Mouse (Mus musculus): ENCODE measurements around the gene Spata48. TPM values are rescaled to one million over a fixed set of nuclear protein-coding genes. Genes with fewer than 3 reads are reported as not detected.

The Spata48 gene
- total and polyA plus RNA-seq, 2 experiments from 2014 or later: 2.5 TPM; not detected in 1

- Histone ChIP-seq H3K9me3 (replicated peaks; ENCODE audit: control insufficient read depth, low read length) (no peaks in the 10 kb centered on the region), H3K36me3 (replicated peaks; ENCODE audit: control insufficient read depth, insufficient read depth, low read length) (no peaks in the 10 kb centered on the region), H3K4me3 (ENCODE audit: low read depth, low read length) (no peak overlapping the region), H3K4me1 (ENCODE audit: control insufficient read depth, insufficient read depth) (no peaks in the 10 kb centered on the region), H3K27ac (ENCODE audit: low read depth) (no peak overlapping the region), H3K9ac (replicated peaks; ENCODE audit: low read depth, low read length) (no peak overlapping the region), H3K4me2 (ENCODE audit: low read depth, low read length) (peak overlapping the region; percentile 4; the same call in 1 of the 2 replicates), H3K27me3 (ENCODE audit: control insufficient read depth, insufficient read depth, low read length) (no peaks in the 10 kb centered on the region)
- 28% methylated on average over 11 of the region's 11 CpGs for WGBS
- peak; percentile 73 for TF ChIP-seq CTCF (IDR thresholded peaks at IDR 0.05; ENCODE audit: low read depth)
- no peak for TF ChIP-seq EP300 (IDR thresholded peaks at IDR 0.05; ENCODE audit: low read depth)
- peak; percentile 35 for DNase-seq (ENCODE audit: low spot score)
- ATAC-seq (ENCODE audit: insufficient read depth, low read depth): no peak
Measured at GRCm38 (mm10) chr11:11557173-11557967, 95.5 kb downstream of the Spata48 start.

- no peak for ATAC-seq (ENCODE audit: insufficient read depth, low read depth)
- DNase-seq (ENCODE audit: low spot score): no peak
- 59% methylated on average over 3 of the region's 3 CpGs for WGBS
- Histone ChIP-seq H3K27me3 (ENCODE audit: control insufficient read depth, insufficient read depth, low read length) (no peaks in the 10 kb centered on the region), H3K4me3 (ENCODE audit: low read depth, low read length) (no peak overlapping the region), H3K27ac (ENCODE audit: low read depth) (no peak overlapping the region), H3K9me3 (replicated peaks; ENCODE audit: control insufficient read depth, low read length) (no peaks in the 10 kb centered on the region), H3K4me2 (ENCODE audit: low read depth, low read length) (no peak overlapping the region), H3K36me3 (replicated peaks; ENCODE audit: control insufficient read depth, insufficient read depth, low read length) (no peaks in the 10 kb centered on the region), H3K9ac (replicated peaks; ENCODE audit: low read depth, low read length) (no peak overlapping the region), H3K4me1 (ENCODE audit: control insufficient read depth, insufficient read depth) (no peaks in the 10 kb centered on the region)
- no peak for TF ChIP-seq CTCF (IDR thresholded peaks at IDR 0.05; ENCODE audit: low read depth)
- no peak for TF ChIP-seq EP300 (IDR thresholded peaks at IDR 0.05; ENCODE audit: low read depth)
Measured at GRCm38 (mm10) chr11:11558662-11559061, 96.8 kb downstream of the Spata48 start.

- no peaks in the 10 kb centered on the region for H3K27me3 ChIP-seq (ENCODE audit: control insufficient read depth, insufficient read depth, low read length)
- WGBS: 77% methylated on average over 7 of the region's 7 CpGs
- no peak for TF ChIP-seq CTCF (IDR thresholded peaks at IDR 0.05; ENCODE audit: low read depth)
- TF ChIP-seq EP300 (IDR thresholded peaks at IDR 0.05; ENCODE audit: low read depth): no peak
- DNase-seq (ENCODE audit: low spot score): no peak
- H3K4me2 ChIP-seq (ENCODE audit: low read depth, low read length): no peak overlapping the region
- H3K27ac ChIP-seq (ENCODE audit: low read depth): no peak overlapping the region
- no peaks in the 10 kb centered on the region for H3K36me3 ChIP-seq (replicated peaks; ENCODE audit: control insufficient read depth, insufficient read depth, low read length)
- H3K4me3 ChIP-seq (ENCODE audit: low read depth, low read length): no peak overlapping the region
- H3K9ac ChIP-seq (replicated peaks; ENCODE audit: low read depth, low read length): no peak overlapping the region
- no peaks in the 10 kb centered on the region for H3K9me3 ChIP-seq (replicated peaks; ENCODE audit: control insufficient read depth, low read length)
- H3K4me1 ChIP-seq (ENCODE audit: control insufficient read depth, insufficient read depth): no peaks in the 10 kb centered on the region
- no peak for ATAC-seq (ENCODE audit: insufficient read depth, low read depth)
Measured at GRCm38 (mm10) chr11:11559099-11559686, 97.3 kb downstream of the Spata48 start.

GRCm38 (mm10) chr11:11561118-11561517, 99.2 kb downstream of the Spata48 start:
- WGBS: 80% methylated on average over 6 of the region's 6 CpGs
- no peaks in the 10 kb centered on the region for H3K27me3 ChIP-seq (ENCODE audit: control insufficient read depth, insufficient read depth, low read length)
- no peak for ATAC-seq (ENCODE audit: insufficient read depth, low read depth)

GRCm38 (mm10) chr11:11564266-11565044, 102.6 kb downstream of the Spata48 start:
- DNase-seq (ENCODE audit: low spot score) (no peak), ATAC-seq (ENCODE audit: insufficient read depth, low read depth) (no peak)
- peak overlapping the region; percentile 65; the same call in 1 of the 2 replicates for H3K27ac ChIP-seq (ENCODE audit: low read depth)
- no peaks in the 10 kb centered on the region for H3K36me3 ChIP-seq (replicated peaks; ENCODE audit: control insufficient read depth, insufficient read depth, low read length)
- no peaks in the 10 kb centered on the region for H3K4me1 ChIP-seq (ENCODE audit: control insufficient read depth, insufficient read depth)
- H3K4me3 ChIP-seq (ENCODE audit: low read depth, low read length): no peak overlapping the region
- no peaks in the 10 kb centered on the region for H3K27me3 ChIP-seq (ENCODE audit: control insufficient read depth, insufficient read depth, low read length)
- H3K9ac ChIP-seq (replicated peaks; ENCODE audit: low read depth, low read length): no peak overlapping the region
- TF ChIP-seq EP300 (IDR thresholded peaks at IDR 0.05; ENCODE audit: low read depth) (no peak), CTCF (IDR thresholded peaks at IDR 0.05; ENCODE audit: low read depth) (no peak)
- H3K4me2 ChIP-seq (ENCODE audit: low read depth, low read length): no peak overlapping the region
- 51% methylated on average over 7 of the region's 7 CpGs for WGBS
- H3K9me3 ChIP-seq (replicated peaks; ENCODE audit: control insufficient read depth, low read length): no peaks in the 10 kb centered on the region

More at GRCm38 (mm10) chr11:11561118-11561517, 99.2 kb downstream of the Spata48 start:
- TF ChIP-seq CTCF (IDR thresholded peaks at IDR 0.05; ENCODE audit: low read depth) (no peak), EP300 (IDR thresholded peaks at IDR 0.05; ENCODE audit: low read depth) (no peak)
- DNase-seq (ENCODE audit: low spot score): no peak
- Histone ChIP-seq H3K9ac (replicated peaks; ENCODE audit: low read depth, low read length) (no peak overlapping the region), H3K27ac (ENCODE audit: low read depth) (no peak overlapping the region), H3K36me3 (replicated peaks; ENCODE audit: control insufficient read depth, insufficient read depth, low read length) (no peaks in the 10 kb centered on the region), H3K4me2 (ENCODE audit: low read depth, low read length) (no peak overlapping the region), H3K4me1 (ENCODE audit: control insufficient read depth, insufficient read depth) (no peaks in the 10 kb centered on the region), H3K9me3 (replicated peaks; ENCODE audit: control insufficient read depth, low read length) (no peaks in the 10 kb centered on the region), H3K4me3 (ENCODE audit: low read depth, low read length) (no peak overlapping the region)

Other genes with a start within 250 kb of the Spata48 start
- gene Zpbp, start 314 bp downstream of the Spata48 start, total RNA-seq (2014; rRNA removed; ENCODE audit: low replicate concordance): 0.69 and 2.0 TPM in 2 replicates
- gene Zpbp, start 314 bp downstream of the Spata48 start, polyA plus RNA-seq (2015; fragmentation: Nextera tagmentation; extraction: Ambion mirVana): 0.59 TPM in 2 replicates
- gene 4930512M02Rik, start 165.7 kb downstream of the Spata48 start, total RNA-seq (2014; rRNA removed; ENCODE audit: low replicate concordance): not detected in 2 replicates
- gene 4930512M02Rik, start 165.7 kb downstream of the Spata48 start, polyA plus RNA-seq (2015; fragmentation: Nextera tagmentation; extraction: Ambion mirVana): not detected in 2 replicates
- gene Ikzf1, start 222.9 kb downstream of the Spata48 start, total RNA-seq (2014; rRNA removed; ENCODE audit: low replicate concordance): 1.0 and 12.9 TPM in 2 replicates
- 0.19 and 0.21 TPM in 2 replicates for gene Ikzf1, start 222.9 kb downstream of the Spata48 start, polyA plus RNA-seq (2015; fragmentation: Nextera tagmentation; extraction: Ambion mirVana)

Measured in heart, postnatal 0 days (tissue).